Mouse (Mus musculus): ENCODE results near the gene Sarm1. TPM values are rescaled to one million over a fixed set of nuclear protein-coding genes. Genes with fewer than 3 reads are reported as not detected.

The Sarm1 gene
- polyA plus RNA-seq, 1 experiment from 2014 or later = 2.3 TPM

DNA sequence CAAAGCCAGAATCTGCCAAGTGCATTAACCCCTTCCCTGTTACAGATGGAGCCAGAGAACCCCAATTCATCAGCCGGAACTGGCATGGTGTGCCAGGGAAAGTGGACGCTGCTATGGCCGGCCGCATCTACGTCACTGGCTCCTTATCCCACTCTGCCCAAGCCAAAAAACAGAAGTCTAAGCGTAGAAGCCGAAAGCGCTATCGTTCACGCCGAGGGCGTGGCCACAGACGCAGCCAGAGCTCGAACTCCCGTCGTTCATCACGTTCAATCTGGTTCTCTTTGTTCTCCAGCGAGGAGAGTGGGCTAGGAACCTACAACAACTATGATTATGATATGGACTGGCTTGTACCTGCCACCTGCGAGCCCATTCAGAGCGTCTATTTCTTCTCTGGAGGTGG is 4.0 kb upstream of the Sarm1 start:
- Histone ChIP-seq H3K27ac (no peak overlapping the region), H3K27me3 (ENCODE audit: low read depth, poor library complexity, severe bottlenecking) (peaks cover 47% of the 10 kb centered on the region)
- no peak for DNase-seq (ENCODE audit: low spot score)

GRCm38 (mm10) chr11:78500623-78501202 is 3.2 kb upstream of the Sarm1 start:
- Histone ChIP-seq H3K4me1 (peaks cover 16% of the 10 kb centered on the region), H3K27me3 (ENCODE audit: low read depth, poor library complexity, severe bottlenecking) (peaks cover 55% of the 10 kb centered on the region), H3K27ac (no peak overlapping the region), H3K4me3 (no peak overlapping the region), H3K9me3 (replicated peaks) (no peaks in the 10 kb centered on the region), H3K36me3 (peaks cover 8% of the 10 kb centered on the region)
- 82% methylated on average over 9 of the region's 9 CpGs for WGBS
- DNase-seq (ENCODE audit: low spot score) = no peak

More for the DNA sequence above, 4.0 kb upstream of the Sarm1 start:
- no peak overlapping the region for H3K4me3 ChIP-seq
- peaks cover 16% of the 10 kb centered on the region for H3K4me1 ChIP-seq
- 82% methylated on average over 20 of the region's 20 CpGs for WGBS
- H3K36me3 ChIP-seq = peaks cover 17% of the 10 kb centered on the region
- H3K9me3 ChIP-seq (replicated peaks) = no peaks in the 10 kb centered on the region

DNA sequence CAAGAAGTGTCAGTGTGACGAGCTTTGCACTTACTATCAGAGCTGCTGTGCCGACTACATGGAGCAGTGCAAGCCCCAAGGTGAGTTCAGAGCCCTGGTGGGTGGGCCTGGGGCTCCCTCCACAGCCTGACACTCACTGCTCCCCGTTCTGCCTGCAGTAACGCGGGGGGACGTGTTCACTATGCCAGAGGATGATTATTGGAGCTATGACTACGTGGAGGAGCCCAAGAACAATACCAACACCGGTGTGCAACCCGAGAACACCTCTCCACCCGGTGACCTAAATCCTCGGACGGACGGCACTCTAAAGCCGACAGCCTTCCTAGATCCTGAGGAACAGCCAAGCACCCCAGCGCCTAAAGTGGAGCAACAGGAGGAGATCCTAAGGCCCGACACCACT is 2.0 kb upstream of the Sarm1 start:
- no peak overlapping the region for H3K27ac ChIP-seq
- no peaks in the 10 kb centered on the region for H3K36me3 ChIP-seq
- no peak overlapping the region for H3K4me3 ChIP-seq
- no peaks in the 10 kb centered on the region for H3K9me3 ChIP-seq (replicated peaks)
- peaks cover 16% of the 10 kb centered on the region for H3K4me1 ChIP-seq
- 50% methylated on average over 16 of the region's 16 CpGs for WGBS
- no peak for DNase-seq (ENCODE audit: low spot score)
- H3K27me3 ChIP-seq (ENCODE audit: low read depth, poor library complexity, severe bottlenecking) = peaks cover 67% of the 10 kb centered on the region

- 59% methylated on average over 7 of the region's 7 CpGs for WGBS
- Histone ChIP-seq H3K9me3 (replicated peaks) (no peaks in the 10 kb centered on the region), H3K36me3 (no peaks in the 10 kb centered on the region), H3K4me1 (peaks cover 16% of the 10 kb centered on the region), H3K27ac (peak within 1 kb of the TSS; percentile 53; the same call in 1 of the 2 replicates), H3K27me3 (ENCODE audit: low read depth, poor library complexity, severe bottlenecking) (peaks cover 72% of the 10 kb centered on the region), H3K4me3 (peak within 1 kb of the TSS; percentile 76)
- DNase-seq (ENCODE audit: low spot score) = no peak
These were observed 1.4 kb upstream of the Sarm1 start, which contains the start of gene Vtn for GRCm38 (mm10) chr11:78499004-78499403. TSS of gene Vtn (plus strand) at chr11:78499091.

GRCm38 (mm10) chr11:78497071-78497541 is 448 bp downstream of the Sarm1 start:
- 0 out of 2 replicates have a peak overlapping the region, but pooled peaks have one; percentile 30 for H3K27ac ChIP-seq
- H3K9me3 ChIP-seq (replicated peaks) = no peaks in the 10 kb centered on the region
- H3K4me1 ChIP-seq = peaks cover 16% of the 10 kb centered on the region
- H3K36me3 ChIP-seq = no peaks in the 10 kb centered on the region
- H3K4me3 ChIP-seq = peak overlapping the region; percentile 76
- 2% methylated on average over 44 of the region's 44 CpGs for WGBS
- peaks cover 87% of the 10 kb centered on the region for H3K27me3 ChIP-seq (ENCODE audit: low read depth, poor library complexity, severe bottlenecking)
- DNase-seq (ENCODE audit: low spot score) = peak; percentile 62

DNA sequence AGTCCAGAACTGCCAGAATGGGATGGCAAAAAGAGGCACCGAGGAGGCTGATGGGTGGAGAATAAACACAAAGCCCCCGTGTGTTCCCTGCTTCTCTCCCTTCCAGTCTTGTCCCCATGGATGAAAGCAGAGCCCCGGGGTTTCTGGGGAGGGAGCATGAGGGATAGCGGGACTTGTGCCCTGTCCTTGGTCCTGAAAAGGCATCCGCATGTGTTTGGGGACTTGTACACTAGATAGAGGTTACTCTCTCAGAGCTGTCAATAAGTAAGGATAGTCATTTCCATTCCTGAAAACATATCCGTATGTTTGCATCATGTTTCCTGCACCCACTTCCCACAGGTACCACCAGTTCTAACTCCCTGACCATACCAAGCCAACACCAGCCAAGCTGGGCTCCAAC is 1.6 kb downstream of the Sarm1 start:
- Histone ChIP-seq H3K4me1 (peaks cover 18% of the 10 kb centered on the region), H3K4me3 (no peak overlapping the region), H3K9me3 (replicated peaks) (no peaks in the 10 kb centered on the region), H3K27me3 (ENCODE audit: low read depth, poor library complexity, severe bottlenecking) (peaks cover 91% of the 10 kb centered on the region), H3K36me3 (no peaks in the 10 kb centered on the region), H3K27ac (no peak overlapping the region)
- WGBS = 7% methylated on average over 6 of the region's 6 CpGs
- DNase-seq (ENCODE audit: low spot score) = peak; percentile 78

GRCm38 (mm10) chr11:78490781-78491241 is 6.7 kb downstream of the Sarm1 start:
- Histone ChIP-seq H3K27me3 (ENCODE audit: low read depth, poor library complexity, severe bottlenecking) (peaks cover 96% of the 10 kb centered on the region), H3K9me3 (replicated peaks) (no peaks in the 10 kb centered on the region), H3K36me3 (no peaks in the 10 kb centered on the region), H3K27ac (0 out of 2 replicates have a peak overlapping the region, but pooled peaks have one; percentile 25), H3K4me1 (peaks cover 8% of the 10 kb centered on the region), H3K4me3 (peak overlapping the region; percentile 40)
- peak; percentile 68 for DNase-seq (ENCODE audit: low spot score)
- WGBS = 6% methylated on average over 48 of the region's 48 CpGs

- peaks cover 95% of the 10 kb centered on the region for H3K27me3 ChIP-seq (ENCODE audit: low read depth, poor library complexity, severe bottlenecking)
- H3K9me3 ChIP-seq (replicated peaks) = no peaks in the 10 kb centered on the region
- H3K27ac ChIP-seq = no peak overlapping the region
- DNase-seq (ENCODE audit: low spot score) = peak; percentile 85
- H3K4me1 ChIP-seq = peaks cover 8% of the 10 kb centered on the region
- WGBS = 7% methylated on average over 8 of the region's 8 CpGs
- H3K36me3 ChIP-seq = no peaks in the 10 kb centered on the region
- H3K4me3 ChIP-seq = no peak overlapping the region
These were observed 9.4 kb downstream of the Sarm1 start for GRCm38 (mm10) chr11:78488168-78488567.

GRCm38 (mm10) chr11:78483639-78484038 is 13.9 kb downstream of the Sarm1 start:
- peaks cover 66% of the 10 kb centered on the region for H3K27me3 ChIP-seq (ENCODE audit: low read depth, poor library complexity, severe bottlenecking)
- DNase-seq (ENCODE audit: low spot score) = no peak
- no peak overlapping the region for H3K4me3 ChIP-seq
- H3K36me3 ChIP-seq = no peaks in the 10 kb centered on the region
- no peak overlapping the region for H3K27ac ChIP-seq
- no peaks in the 10 kb centered on the region for H3K4me1 ChIP-seq
- H3K9me3 ChIP-seq (replicated peaks) = no peaks in the 10 kb centered on the region
- WGBS = 49% methylated on average over 7 of the region's 7 CpGs

GRCm38 (mm10) chr11:78475289-78475688 is 22.3 kb downstream of the Sarm1 start:
- 84% methylated on average over 3 of the region's 3 CpGs for WGBS
- H3K27me3 ChIP-seq (ENCODE audit: low read depth, poor library complexity, severe bottlenecking) = no peaks in the 10 kb centered on the region
- no peak overlapping the region for H3K27ac ChIP-seq
- no peaks in the 10 kb centered on the region for H3K4me1 ChIP-seq
- H3K9me3 ChIP-seq (replicated peaks) = no peaks in the 10 kb centered on the region
- DNase-seq (ENCODE audit: low spot score) = no peak
- no peak overlapping the region for H3K4me3 ChIP-seq
- peaks cover 6% of the 10 kb centered on the region; the same call in 1 of the 2 replicates for H3K36me3 ChIP-seq

DNA sequence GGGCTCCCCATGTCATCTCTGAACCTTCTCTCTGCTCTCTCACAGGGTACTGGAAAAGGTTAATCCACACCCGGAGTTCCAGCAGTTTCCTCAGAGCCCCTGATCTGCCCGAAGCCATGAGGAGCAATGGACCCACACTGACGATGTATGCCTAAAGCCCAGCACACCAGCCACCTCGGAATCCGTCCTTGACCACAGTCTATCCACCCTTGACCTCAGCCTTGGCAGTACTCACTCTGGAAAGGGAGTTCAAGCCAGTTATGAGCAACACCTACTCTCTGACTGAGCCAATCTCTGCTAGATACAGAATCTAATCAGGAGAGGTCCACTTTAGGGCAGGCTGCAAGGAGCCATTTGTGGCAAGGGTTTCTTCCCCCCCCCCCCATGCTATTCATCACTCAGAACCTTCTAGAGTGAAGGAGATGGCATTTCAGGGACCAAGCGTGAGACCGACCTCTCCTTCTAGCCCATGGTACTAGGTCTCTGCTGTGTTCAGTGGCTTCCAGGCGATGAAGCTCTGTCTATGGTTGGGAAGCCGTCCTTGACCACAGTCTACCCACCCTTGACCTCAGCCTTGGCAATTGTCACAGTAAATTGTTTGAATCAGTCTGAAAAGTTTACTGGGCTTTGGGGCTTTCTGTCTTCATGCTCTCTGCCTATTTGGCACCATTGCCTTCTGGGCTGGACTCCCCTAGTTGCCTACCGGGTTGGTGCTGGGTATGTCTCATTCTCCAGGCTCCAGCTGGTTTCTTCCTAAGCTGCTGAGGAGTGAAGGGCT is 26.0 kb downstream of the Sarm1 start:
- H3K27me3 ChIP-seq (ENCODE audit: low read depth, poor library complexity, severe bottlenecking) = no peaks in the 10 kb centered on the region
- peaks cover 6% of the 10 kb centered on the region; the same call in 1 of the 2 replicates for H3K36me3 ChIP-seq
- 90% methylated on average over 10 of the region's 10 CpGs for WGBS
- DNase-seq (ENCODE audit: low spot score) = no peak
- no peak overlapping the region for H3K4me3 ChIP-seq
- H3K4me1 ChIP-seq = peaks cover 6% of the 10 kb centered on the region
- no peaks in the 10 kb centered on the region for H3K9me3 ChIP-seq (replicated peaks)
- no peak overlapping the region for H3K27ac ChIP-seq

DNA sequence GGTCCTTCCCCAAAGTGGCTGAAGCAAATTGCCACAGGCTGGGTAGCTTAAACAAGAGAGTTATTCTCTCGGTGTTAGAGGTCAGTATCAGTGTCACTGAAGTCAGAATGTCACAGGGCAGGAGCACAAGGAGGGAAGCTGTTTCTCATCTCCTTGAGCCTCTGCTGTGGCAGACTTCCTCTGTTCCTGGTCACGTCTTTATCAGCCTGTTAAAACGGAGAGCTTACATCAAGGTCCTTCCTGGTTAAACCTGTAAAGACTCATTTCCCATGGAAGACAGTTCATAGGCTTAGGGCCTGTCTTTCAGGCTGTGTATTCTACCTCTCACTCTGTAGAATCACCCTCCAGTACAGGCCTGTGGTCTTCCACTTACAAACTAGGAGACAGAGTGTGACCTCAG is 29.6 kb downstream of the Sarm1 start:
- Histone ChIP-seq H3K4me3 (no peak overlapping the region), H3K9me3 (replicated peaks) (no peaks in the 10 kb centered on the region), H3K36me3 (peaks cover 6% of the 10 kb centered on the region; the same call in 1 of the 2 replicates), H3K27me3 (ENCODE audit: low read depth, poor library complexity, severe bottlenecking) (no peaks in the 10 kb centered on the region), H3K4me1 (peaks cover 34% of the 10 kb centered on the region), H3K27ac (no peak overlapping the region)
- no peak for DNase-seq (ENCODE audit: low spot score)
- 48% methylated on average over 3 of the region's 3 CpGs for WGBS

DNA sequence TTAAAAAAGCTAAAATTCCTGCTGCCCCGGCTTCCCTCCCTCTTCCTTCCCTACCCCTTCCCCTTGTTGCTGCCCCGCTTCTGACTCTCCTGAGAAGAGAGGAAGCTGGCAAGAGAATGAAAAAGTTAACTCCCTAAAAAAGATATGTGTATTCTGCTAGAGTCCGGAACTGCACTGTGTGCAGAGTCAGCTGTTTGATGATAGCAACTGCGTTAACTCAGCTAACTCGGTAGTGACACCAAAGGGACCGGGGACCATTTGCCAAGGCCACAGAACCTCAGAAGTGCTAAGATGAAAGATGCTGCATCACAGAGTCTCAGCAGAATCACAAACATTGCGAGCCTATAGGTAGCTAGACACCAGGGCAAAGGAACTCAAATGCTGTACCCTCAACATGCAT is 30.0 kb downstream of the Sarm1 start:
- Histone ChIP-seq H3K36me3 (peaks cover 6% of the 10 kb centered on the region; the same call in 1 of the 2 replicates), H3K4me3 (no peak overlapping the region), H3K4me1 (peaks cover 36% of the 10 kb centered on the region), H3K27ac (no peak overlapping the region), H3K27me3 (ENCODE audit: low read depth, poor library complexity, severe bottlenecking) (no peaks in the 10 kb centered on the region), H3K9me3 (replicated peaks) (no peaks in the 10 kb centered on the region)
- DNase-seq (ENCODE audit: low spot score) = no peak
- 81% methylated on average over 7 of the region's 7 CpGs for WGBS
